Mouse (Mus musculus) megakaryocyte, embryonic 14.5 days (primary cell): ENCODE measurements around the gene Ube3c.
"Not testable (repeated sequence)": the region's sequence is repeated elsewhere in the genome, so short reads cannot be mapped to it uniquely, and the experiment has no call there.

ENCODE experiments used
- FLI1 ChIP-seq: IDR thresholded peaks from 2 replicates; pipeline ENCODE4 v1.6.1; 2012; ENCODE audit warnings: low read length, inconsistent platforms, mixed read lengths
- GATA1 ChIP-seq: IDR thresholded peaks from 3 replicates; pipeline ENCODE4 v1.6.1; 2012; ENCODE audit warnings: mixed read lengths, low read length, inconsistent platforms, borderline replicate concordance

DNA sequence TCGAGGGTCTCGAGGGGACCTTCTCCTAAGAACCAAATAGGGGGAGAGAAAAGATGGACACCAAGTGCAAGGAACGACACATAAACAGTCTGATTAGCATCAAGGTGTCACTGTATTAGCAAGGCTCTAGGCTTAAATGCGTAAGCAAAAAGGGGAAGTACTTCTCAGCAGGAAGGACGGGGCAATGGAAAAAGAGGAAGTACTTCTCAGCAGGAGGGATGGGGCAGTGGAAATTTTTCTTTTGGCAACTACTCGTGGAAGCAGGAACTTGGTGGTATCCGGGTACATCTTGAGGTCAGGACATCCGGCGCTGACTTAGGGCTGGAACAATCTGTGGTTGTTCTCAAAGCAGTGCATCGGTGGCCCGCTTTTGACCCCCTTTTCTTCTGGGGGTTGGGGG is 5.2 kb downstream of the Ube3c start:
- TF ChIP-seq GATA1, FLI1: not testable (repeated sequence)
